Mouse (Mus musculus) induced T-regulatory cell, adult 2 months (primary cell): Measurements from ENCODE around the gene Vash2.

Source experiments
- DNase-seq: peaks from one replicate; pipeline ENCODE4 v3.0.0-alpha.2; 2012; ENCODE audit warnings: low read depth

Vash2 gene

GRCm38 (mm10) chr1:190976887-190977573 is 2.1 kb downstream of the Vash2 start:
- DNase-seq, result no peak

DNA sequence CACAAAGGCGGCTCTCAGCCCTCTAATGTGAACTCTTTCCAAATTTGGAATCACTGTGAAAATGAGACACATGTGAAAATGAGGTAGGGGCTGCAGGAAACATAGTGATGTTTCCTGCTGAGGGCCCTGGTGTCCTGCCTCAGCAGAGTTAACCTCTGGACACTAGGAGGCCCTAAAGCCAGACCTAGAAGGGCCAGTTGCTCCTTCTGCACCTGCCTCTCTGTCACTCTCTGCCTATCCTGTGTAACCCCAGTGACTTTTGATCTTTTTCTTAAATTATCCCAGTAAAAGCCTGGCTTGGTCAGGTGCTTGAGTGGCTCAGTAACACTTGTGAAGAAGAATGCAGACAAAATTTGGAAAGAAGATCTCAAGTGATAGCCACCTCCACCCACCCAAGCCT is 4.3 kb downstream of the Vash2 start:
- no peak for DNase-seq

DNA sequence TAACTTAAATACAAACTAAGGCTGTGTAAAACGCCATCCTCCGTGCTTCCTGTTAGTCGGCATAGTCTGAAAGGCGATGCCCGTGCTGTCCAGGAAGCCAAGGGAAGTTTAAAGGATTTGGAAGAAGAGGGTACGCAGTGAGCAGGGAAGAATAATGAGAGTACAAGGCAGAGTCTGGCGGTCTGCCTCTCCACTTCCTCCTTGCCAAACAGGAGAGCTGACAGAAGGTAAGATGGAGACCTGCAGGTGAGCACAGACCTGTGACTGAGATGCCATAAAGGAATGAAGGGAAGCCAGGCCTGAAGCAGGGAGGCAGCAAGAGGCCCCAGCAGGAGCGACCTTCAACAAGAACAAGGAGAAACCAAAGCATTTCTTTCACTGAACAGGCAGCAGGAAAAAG is 4.9 kb downstream of the Vash2 start:
- no peak for DNase-seq

GRCm38 (mm10) chr1:190972612-190973192 is 6.4 kb downstream of the Vash2 start:
- DNase-seq, result no peak

GRCm38 (mm10) chr1:190971708-190972610 is 7.1 kb downstream of the Vash2 start:
- no peak for DNase-seq

GRCm38 (mm10) chr1:190968010-190968409 is 11.1 kb downstream of the Vash2 start:
- DNase-seq, result no peak

GRCm38 (mm10) chr1:190964992-190965780 is 13.9 kb downstream of the Vash2 start:
- DNase-seq, result no peak

GRCm38 (mm10) chr1:190962760-190963159 is 16.3 kb downstream of the Vash2 start:
- no peak for DNase-seq

GRCm38 (mm10) chr1:190958821-190959220 is 20.3 kb downstream of the Vash2 start:
- DNase-seq, result no peak

- no peak for DNase-seq
Observed at GRCm38 (mm10) chr1:190953009-190953408, 26.1 kb downstream of the Vash2 start.

- DNase-seq, result no peak
Observed at GRCm38 (mm10) chr1:190951014-190951413, 28.1 kb downstream of the Vash2 start.

DNA sequence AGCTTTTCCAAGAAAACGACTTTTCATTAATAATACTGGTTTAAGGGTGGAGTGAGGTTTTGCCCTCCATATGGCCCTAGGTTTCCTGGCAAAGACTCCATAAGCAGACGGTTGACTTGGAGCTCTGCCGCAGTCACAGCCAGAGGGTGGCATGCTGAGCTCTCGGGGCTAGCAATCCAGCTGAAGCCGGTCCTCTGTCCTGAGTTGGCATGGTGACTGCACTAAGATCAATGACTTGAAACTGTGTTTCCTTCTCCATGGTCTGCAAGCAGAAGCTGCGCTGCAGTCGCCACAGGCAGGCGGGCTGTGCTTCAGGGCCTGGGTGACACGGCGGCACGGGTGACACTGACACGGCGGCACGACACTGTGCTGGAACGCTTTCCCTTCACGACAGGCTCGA is 30.2 kb downstream of the Vash2 start:
- DNase-seq, result no peak

DNA sequence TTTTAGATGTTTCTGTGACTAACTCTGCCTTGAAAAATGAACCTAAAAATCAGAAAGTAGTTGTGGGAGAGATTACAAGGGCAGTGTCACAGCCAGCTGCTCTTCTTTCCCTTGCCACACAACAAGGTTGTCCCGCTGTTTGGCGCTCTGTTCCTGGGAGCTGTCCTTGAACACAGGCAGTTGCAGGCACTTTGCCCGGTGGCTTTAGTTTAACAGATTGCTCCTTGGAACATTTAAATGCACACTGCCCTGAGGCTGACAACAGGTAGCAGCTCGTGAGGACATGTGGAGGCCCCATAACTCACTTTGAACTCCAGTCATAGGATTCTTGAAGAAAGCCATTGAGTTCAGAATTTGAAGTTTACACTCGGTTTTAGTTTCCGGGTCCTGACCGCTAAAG is 30.7 kb downstream of the Vash2 start:
- DNase-seq, result no peak

DNA sequence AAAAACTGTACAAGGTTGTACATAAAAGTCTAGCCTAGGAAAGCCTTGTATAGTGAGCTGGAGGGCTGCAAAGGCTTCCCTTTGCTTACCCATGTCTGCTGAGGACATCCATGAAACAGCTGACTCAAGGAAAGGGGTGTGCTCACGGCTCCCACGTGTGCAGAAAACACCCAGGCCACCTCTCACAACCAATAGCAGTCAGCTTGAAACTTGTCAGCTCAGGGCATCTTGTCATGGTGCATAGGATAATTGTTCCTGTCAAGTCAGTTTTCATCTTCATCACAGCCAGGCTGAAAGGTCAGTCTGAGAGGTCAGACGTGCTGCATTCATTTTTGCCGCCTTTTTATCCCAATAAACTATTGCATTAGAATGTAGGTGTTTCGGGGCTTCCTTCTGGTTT is 31.1 kb downstream of the Vash2 start:
- DNase-seq, result no peak

- DNase-seq, result peak; percentile 71
Observed at GRCm38 (mm10) chr1:190944109-190944760, 34.9 kb downstream of the Vash2 start.

DNA sequence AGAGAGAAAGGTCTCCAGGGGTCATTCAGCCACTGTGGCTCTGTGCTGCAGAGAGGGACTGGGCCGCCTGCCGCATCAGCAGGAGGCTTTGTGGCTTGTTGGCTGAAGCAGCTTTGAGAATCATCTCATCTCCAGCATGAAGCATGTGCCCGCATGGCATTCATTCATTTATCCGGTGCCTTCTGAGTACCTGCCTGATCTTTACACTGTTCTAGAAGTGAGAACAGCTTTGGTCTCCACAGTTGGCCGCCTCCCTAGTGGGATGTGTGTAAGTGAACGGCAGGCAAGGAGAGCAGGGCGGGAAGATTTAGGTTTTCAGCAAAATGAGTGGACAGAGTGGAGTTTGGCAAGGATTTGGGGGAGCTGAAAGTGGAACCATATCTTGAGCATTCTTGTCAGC is 39.3 kb downstream of the Vash2 start:
- DNase-seq, result no peak

DNA sequence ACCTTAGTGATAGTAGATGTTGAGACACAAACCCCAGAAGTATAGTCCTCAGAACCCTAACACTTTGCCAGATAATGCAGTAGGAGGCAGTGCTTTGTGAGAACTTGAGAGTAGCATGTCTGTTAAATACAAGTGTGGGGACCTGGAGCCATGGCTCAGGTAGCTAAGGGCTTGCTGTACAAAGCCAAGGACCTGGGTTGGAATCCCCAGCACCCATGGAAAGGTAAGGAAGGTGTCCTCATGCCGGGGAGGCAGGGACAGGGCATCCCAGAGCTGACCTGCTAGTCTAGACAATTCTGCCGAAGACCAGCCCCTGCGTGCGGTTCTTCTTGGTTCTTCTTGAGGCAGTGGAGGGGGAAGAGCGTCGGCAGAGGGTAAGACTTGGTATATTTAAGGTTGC is 48.9 kb downstream of the Vash2 start:
- DNase-seq, result no peak

DNA sequence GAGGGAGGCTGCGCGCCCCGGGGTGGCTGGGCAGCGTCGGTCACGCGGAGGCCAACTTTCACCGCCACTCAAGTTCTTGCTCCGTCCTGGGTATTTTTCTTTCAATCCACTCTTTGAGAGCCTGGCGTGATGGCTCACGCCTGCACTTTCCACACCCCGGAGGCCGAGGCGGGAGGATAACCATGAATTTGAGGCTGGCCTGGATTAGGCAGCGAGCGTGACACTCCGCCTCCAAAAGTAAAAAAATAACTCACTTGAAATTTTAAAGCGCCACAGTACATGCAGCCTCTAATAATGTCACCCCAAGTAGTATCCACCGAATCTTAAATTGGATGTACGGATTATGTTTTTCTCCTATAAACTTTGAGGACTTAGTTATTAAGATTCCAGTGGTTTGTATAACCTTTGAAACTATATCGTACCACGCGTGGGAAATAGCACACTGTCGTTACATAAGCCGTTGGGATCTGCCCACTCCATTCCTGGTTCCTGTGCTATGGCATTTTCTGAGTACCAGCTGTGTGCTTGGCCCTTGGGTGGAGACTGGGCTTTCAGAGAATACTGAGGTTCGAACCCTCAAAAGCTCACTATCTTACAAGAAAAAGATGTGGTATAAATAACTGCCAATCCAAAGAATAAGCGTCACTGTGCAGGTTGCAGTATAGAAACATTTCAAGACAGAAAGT is 49.9 kb downstream of the Vash2 start:
- DNase-seq, result peak; percentile 64

DNA sequence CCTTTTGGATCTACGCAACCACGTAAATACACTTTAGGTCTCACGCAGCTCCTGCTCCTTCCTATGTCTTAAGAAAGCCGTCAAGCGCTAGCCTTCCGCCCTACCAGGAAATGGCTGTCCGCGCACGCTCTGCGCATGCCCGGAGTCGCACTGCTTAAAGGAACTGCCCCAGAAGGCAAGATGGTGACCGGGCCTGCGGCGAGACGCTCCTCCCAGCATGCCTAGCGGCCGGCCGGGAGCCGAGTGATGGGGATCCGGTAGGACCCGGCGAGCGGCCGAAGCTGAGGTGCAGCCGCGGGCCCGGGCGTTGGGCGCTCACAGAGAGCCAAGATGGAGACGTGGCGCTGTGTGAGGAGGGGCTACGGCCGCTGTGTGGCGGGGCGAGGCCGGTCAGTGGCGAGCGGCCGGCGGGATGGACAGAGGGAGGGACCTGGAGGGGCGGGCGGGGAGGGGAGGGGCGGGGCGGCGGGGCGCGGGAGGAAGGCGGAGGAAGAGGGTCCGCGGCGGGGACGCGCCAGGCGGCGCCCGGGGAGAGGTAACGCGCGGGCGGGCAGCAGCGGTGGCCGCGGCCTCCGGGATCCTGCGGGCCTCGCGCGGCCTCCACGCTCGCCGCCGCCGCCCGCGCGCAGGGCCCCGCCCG is 50.6 kb downstream of the Vash2 start:
- peak; percentile 99 for DNase-seq

DNA sequence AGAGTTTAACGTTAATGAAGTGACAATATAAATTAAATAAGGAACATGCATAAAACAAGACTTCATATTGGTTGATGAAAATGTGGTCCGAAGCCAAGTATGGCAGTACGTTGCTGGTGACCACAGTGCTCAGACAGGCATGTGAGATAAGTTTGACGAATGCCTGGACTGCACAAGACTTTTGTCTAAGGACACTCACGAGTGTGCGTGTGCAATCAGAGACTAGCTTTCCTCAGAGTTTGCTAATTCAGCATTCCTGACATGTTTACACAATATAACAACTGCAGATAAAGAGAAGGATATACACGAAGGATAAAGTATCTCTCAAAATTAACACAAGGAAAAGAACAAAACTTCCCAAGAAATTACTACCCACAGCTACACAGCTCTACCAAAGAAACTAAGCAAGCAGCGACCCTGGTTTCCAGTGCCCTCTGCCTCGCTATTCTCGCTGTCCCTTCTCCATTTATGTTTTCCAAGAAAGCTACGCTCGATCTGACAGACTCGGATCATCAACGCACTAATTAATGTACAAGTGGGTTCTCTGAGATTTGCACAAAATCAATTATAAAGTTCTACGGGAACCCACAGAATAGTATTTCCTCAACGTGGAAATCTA is 51.2 kb downstream of the Vash2 start:
- DNase-seq, result no peak
